Mouse (Mus musculus) hindbrain, embryonic 16.5 days (tissue): Measurements from ENCODE around the gene Casp9. TPM values are rescaled to one million over a fixed set of nuclear protein-coding genes. Genes with fewer than 3 reads are reported as not detected.

Experiments
- ATAC-seq: fragments of 200-750 bp; cut with Nextera tagmentation; 2 replicates; pipeline ENCODE4 v1.8.0; 2017; ENCODE audit warnings: moderate TSS enrichment, moderate library complexity
- H3K27ac ChIP-seq: fragments of 300-500 bp; sonication (generic); 2 replicates; pipeline ENCODE4 v1.5.1; 2014; ENCODE audit warnings: low read depth, mild to moderate bottlenecking, control low read depth, low read length, moderate library complexity
- H3K27me3 ChIP-seq: fragments of 300-500 bp; sonication (generic); replicated peaks from 2 replicates; pipeline ENCODE4 v1.6.1; 2014; ENCODE audit warnings: low read length; ENCODE audit not compliant: control insufficient read depth, insufficient read depth
- H3K36me3 ChIP-seq: fragments of 300-500 bp; sonication (generic); 2 replicates; pipeline ENCODE4 v1.6.1; 2014; ENCODE audit warnings: mild to moderate bottlenecking, low read length, moderate library complexity, mixed read lengths; ENCODE audit not compliant: control insufficient read depth, insufficient read depth
- H3K4me1 ChIP-seq: fragments of 300-500 bp; sonication (generic); 2 replicates; pipeline ENCODE4 v1.6.1; 2014; ENCODE audit warnings: low read depth, low read length; ENCODE audit not compliant: control insufficient read depth, insufficient read depth
- H3K4me2 ChIP-seq: fragments of 300-500 bp; sonication (generic); 2 replicates; pipeline ENCODE4 v1.6.1; 2014; ENCODE audit warnings: mild to moderate bottlenecking, low read length, control low read depth, moderate library complexity
- H3K4me3 ChIP-seq: fragments of 300-500 bp; sonication (generic); 2 replicates; pipeline ENCODE4 v1.5.1; 2014; ENCODE audit warnings: mild to moderate bottlenecking, low read length, control low read depth, moderate library complexity
- H3K9ac ChIP-seq: fragments of 300-500 bp; sonication (generic); 2 replicates; pipeline ENCODE4 v1.6.1; 2014; ENCODE audit warnings: low read depth, mild to moderate bottlenecking, control low read depth, low read length, moderate library complexity
- H3K9me3 ChIP-seq: fragments of 300-500 bp; sonication (generic); 2 replicates; pipeline ENCODE4 v1.6.1; 2014; ENCODE audit warnings: mild to moderate bottlenecking, low read length, moderate library complexity; ENCODE audit not compliant: control insufficient read depth
- WGBS: fragments of 180-500 bp; shearing (Covaris S2); extraction: QIAGEN DNeasy Blood & Tissue Kit; methylation state at CpG from one replicate; pipeline ENCODE4 v1.1.7; 2014; 5-methylcytosine and 5-hydroxymethylcytosine counted together
- polyA plus RNA-seq: library from polyadenylated mRNA; unstranded; fragments of >200 nt; fragmentation: Nextera tagmentation; extraction: Ambion mirVana; gene quantifications from 2 replicates; pipeline ENCODE4 v1.2.1, GENCODE M21; 2015

The Casp9 gene
- polyA plus RNA-seq, 1 experiment from 2014 or later = 22.2 TPM

- 97% methylated on average over 4 of the region's 4 CpGs for WGBS
- Histone ChIP-seq H3K9ac (no peak overlapping the region), H3K4me1 (no peaks in the 10 kb centered on the region), H3K4me2 (no peak overlapping the region), H3K4me3 (no peak overlapping the region), H3K9me3 (no peaks in the 10 kb centered on the region), H3K36me3 (peaks cover 37% of the 10 kb centered on the region), H3K27ac (no peak overlapping the region), H3K27me3 (no peaks in the 10 kb centered on the region)
- ATAC-seq = no peak
Observed at GRCm38 (mm10) chr4:141804105-141804504, 10.7 kb downstream of the Casp9 start.

- no peak for ATAC-seq
- 94% methylated on average over 8 of the region's 8 CpGs for WGBS
Observed at GRCm38 (mm10) chr4:141805886-141806285, 12.5 kb downstream of the Casp9 start.

GRCm38 (mm10) chr4:141809850-141810464, 16.5 kb downstream of the Casp9 start:
- no peaks in the 10 kb centered on the region for H3K27me3 ChIP-seq
- no peak overlapping the region for H3K4me2 ChIP-seq
- H3K4me1 ChIP-seq = no peaks in the 10 kb centered on the region
- H3K27ac ChIP-seq = no peak overlapping the region
- peaks cover 58% of the 10 kb centered on the region for H3K36me3 ChIP-seq
- no peaks in the 10 kb centered on the region for H3K9me3 ChIP-seq
- H3K9ac ChIP-seq = no peak overlapping the region
- WGBS = 77% methylated on average over 8 of the region's 8 CpGs
- ATAC-seq = peak; percentile 72
- H3K4me3 ChIP-seq = no peak overlapping the region

More at GRCm38 (mm10) chr4:141805886-141806285, 12.5 kb downstream of the Casp9 start:
- H3K27me3 ChIP-seq = no peaks in the 10 kb centered on the region
- H3K36me3 ChIP-seq = peaks cover 43% of the 10 kb centered on the region
- no peak overlapping the region for H3K4me2 ChIP-seq
- H3K9ac ChIP-seq = no peak overlapping the region
- no peaks in the 10 kb centered on the region for H3K9me3 ChIP-seq
- no peaks in the 10 kb centered on the region for H3K4me1 ChIP-seq
- H3K4me3 ChIP-seq = no peak overlapping the region
- no peak overlapping the region for H3K27ac ChIP-seq

- Histone ChIP-seq H3K4me3 (no peak overlapping the region), H3K27ac (no peak overlapping the region), H3K36me3 (peaks cover 50% of the 10 kb centered on the region), H3K9me3 (no peaks in the 10 kb centered on the region), H3K4me2 (no peak overlapping the region), H3K27me3 (no peaks in the 10 kb centered on the region), H3K9ac (no peak overlapping the region), H3K4me1 (no peaks in the 10 kb centered on the region)
- 100% methylated on average over 2 of the region's 2 CpGs for WGBS
- no peak for ATAC-seq
Observed at GRCm38 (mm10) chr4:141810975-141811374, 17.6 kb downstream of the Casp9 start.

- Histone ChIP-seq H3K4me3 (no peak overlapping the region), H3K9ac (no peak overlapping the region), H3K4me1 (no peaks in the 10 kb centered on the region), H3K27ac (no peak overlapping the region), H3K4me2 (no peak overlapping the region), H3K27me3 (no peaks in the 10 kb centered on the region), H3K9me3 (no peaks in the 10 kb centered on the region), H3K36me3 (peaks cover 46% of the 10 kb centered on the region)
- no peak for ATAC-seq
- WGBS = 96% methylated on average over 7 of the region's 7 CpGs
Observed at GRCm38 (mm10) chr4:141811375-141811774, 18.0 kb downstream of the Casp9 start.

GRCm38 (mm10) chr4:141816267-141816666, 22.9 kb downstream of the Casp9 start:
- WGBS = 81% methylated on average over 7 of the region's 7 CpGs

GRCm38 (mm10) chr4:141816776-141817655, 23.6 kb downstream of the Casp9 start:
- Histone ChIP-seq H3K9ac (no peak overlapping the region), H3K4me3 (no peak overlapping the region), H3K27me3 (no peaks in the 10 kb centered on the region), H3K9me3 (no peaks in the 10 kb centered on the region), H3K27ac (no peak overlapping the region), H3K4me2 (no peak overlapping the region), H3K4me1 (no peaks in the 10 kb centered on the region), H3K36me3 (peaks cover 17% of the 10 kb centered on the region)
- ATAC-seq = no peak
- 55% methylated on average over 14 of the region's 14 CpGs for WGBS

More at GRCm38 (mm10) chr4:141816267-141816666, 22.9 kb downstream of the Casp9 start:
- Histone ChIP-seq H3K4me1 (no peaks in the 10 kb centered on the region), H3K9ac (no peak overlapping the region), H3K36me3 (peaks cover 24% of the 10 kb centered on the region), H3K4me2 (no peak overlapping the region), H3K27ac (no peak overlapping the region), H3K27me3 (no peaks in the 10 kb centered on the region), H3K4me3 (no peak overlapping the region), H3K9me3 (no peaks in the 10 kb centered on the region)
- 0 out of 2 replicates have a peak, but pooled peaks have one; percentile 52 for ATAC-seq

GRCm38 (mm10) chr4:141817706-141818105, 24.3 kb downstream of the Casp9 start:
- no peak for ATAC-seq
- Histone ChIP-seq H3K4me3 (no peak overlapping the region), H3K36me3 (peaks cover 12% of the 10 kb centered on the region), H3K27me3 (no peaks in the 10 kb centered on the region), H3K27ac (no peak overlapping the region), H3K4me1 (no peaks in the 10 kb centered on the region), H3K9ac (no peak overlapping the region), H3K4me2 (no peak overlapping the region), H3K9me3 (no peaks in the 10 kb centered on the region)
- 62% methylated on average over 10 of the region's 10 CpGs for WGBS

- no peaks in the 10 kb centered on the region for H3K4me1 ChIP-seq
- H3K4me2 ChIP-seq = no peak overlapping the region
- peaks cover 3% of the 10 kb centered on the region; the same call in 1 of the 2 replicates for H3K36me3 ChIP-seq
- 91% methylated on average over 13 of the region's 13 CpGs for WGBS
- ATAC-seq = no peak
- H3K9ac ChIP-seq = no peak overlapping the region
- H3K9me3 ChIP-seq = no peaks in the 10 kb centered on the region
- no peaks in the 10 kb centered on the region for H3K27me3 ChIP-seq
- H3K4me3 ChIP-seq = no peak overlapping the region
- no peak overlapping the region for H3K27ac ChIP-seq
Observed at GRCm38 (mm10) chr4:141818861-141819260, 25.4 kb downstream of the Casp9 start.
